Mouse (Mus musculus) heart, postnatal 14 days (tissue): ENCODE data around the gene Mageb5. TPM values are rescaled to one million over a fixed set of nuclear protein-coding genes. Genes with fewer than 3 reads are reported as not detected.
"Not testable (repeated sequence)": the region's sequence is repeated elsewhere in the genome, so short reads cannot be mapped to it uniquely, and the experiment has no call there.

Source experiments
- DNase-seq, 2 experiments: peaks; one replicate each; pipeline ENCODE4 v3.0.0; 2021 to 2022
- intact Hi-C: fragments of 180-260 bp; cut with DNase I; formaldehyde crosslinking; loops from one replicate; pipeline ENCODE4 v1.15.1; 2025
- long read RNA-seq, 2 experiments: library from polyadenylated mRNA; stranded (forward); transcript quantifications; one replicate each; pipeline ENCODE4 v2.0.0; 2021
- total RNA-seq, 2 experiments: library from RNA; stranded (reverse); gene quantifications; 2 replicates each; pipeline ENCODE4 v1.2.3; 2021

The Mageb5 gene
- not detected for total RNA-seq
- long read RNA-seq, experiment 1, result 0 reads
- long read RNA-seq, experiment 2, result 0 reads

GRCm38 (mm10) chrX:91782918-91783317 is at the start of gene Mageb5:
Gene Mageb5, minus strand, starts transcription at chrX:91783018.
- DNase-seq, result not testable (repeated sequence)
- intact Hi-C loops, result loop anchor here (10.0 kb wide), 1 partner anchor 208 kb away; the partner anchor contains the start of gene 1700084M14Rik

- intact Hi-C loops, DNase-seq: not testable (repeated sequence)
Observed at GRCm38 (mm10) chrX:91759591-91760226, 23.1 kb downstream of the Mageb5 start.

Other genes with a start within 250 kb of the Mageb5 start
- gene 1700084M14Rik, start 207.1 kb downstream of the Mageb5 start, total RNA-seq, result not detected
- not detected for gene Gm14781, start 150.8 kb downstream of the Mageb5 start, total RNA-seq
- not detected for gene Mageb1, start 233.3 kb upstream of the Mageb5 start, total RNA-seq